Mouse (Mus musculus) right cerebral cortex, postnatal 36 days (tissue): ENCODE measurements at regions not wholly inside any gene's neighbourhood (a gene's known extent, or its start where the extent isn't known, plus 50 kb on each side); places are given as distances from the start of the nearest gene placed in this dataset.

ENCODE experiments used
- DNase-seq, 2 experiments: peaks; one replicate each; pipeline ENCODE4 v3.0.0; 2022; ENCODE audit warnings: low spot score in 2 of 2, mixed read lengths in 1 of 2

- DNase-seq = no peak
Measured at GRCm38 (mm10) chr10:60937517-60937866, 106.1 kb upstream of the Unc5b start.

GRCm38 (mm10) chr10:60936659-60937516 lies 105.5 kb upstream of the Unc5b start:
- no peak for DNase-seq

GRCm38 (mm10) chr10:60934297-60935286 lies 103.2 kb upstream of the Unc5b start:
- peak; percentile 27 to 39 for DNase-seq

GRCm38 (mm10) chr10:60933891-60934290 lies 102.5 kb upstream of the Unc5b start:
- DNase-seq = no peak

- DNase-seq = no peak
Measured at GRCm38 (mm10) chr10:60932855-60933254, 101.5 kb upstream of the Unc5b start.

GRCm38 (mm10) chr10:60931891-60932378 lies 100.6 kb upstream of the Unc5b start:
- DNase-seq = no peak

GRCm38 (mm10) chr10:60928646-60929045 lies 97.3 kb upstream of the Unc5b start:
- DNase-seq = no peak

GRCm38 (mm10) chr10:60928164-60928563 lies 96.8 kb upstream of the Unc5b start:
- DNase-seq = no peak

GRCm38 (mm10) chr10:60926632-60927031 lies 95.3 kb upstream of the Unc5b start:
- DNase-seq = no peak

GRCm38 (mm10) chr10:60925644-60926043 lies 94.3 kb upstream of the Unc5b start:
- no peak for DNase-seq

- no peak for DNase-seq
Measured at GRCm38 (mm10) chr10:60925198-60925597, 93.8 kb upstream of the Unc5b start.

GRCm38 (mm10) chr10:60923806-60924205 lies 92.4 kb upstream of the Unc5b start:
- DNase-seq = no peak

- no peak for DNase-seq
Measured at GRCm38 (mm10) chr10:60920621-60921020, 89.2 kb upstream of the Unc5b start.

GRCm38 (mm10) chr10:60918020-60918419 lies 86.6 kb upstream of the Unc5b start:
- no peak for DNase-seq

GRCm38 (mm10) chr10:60914391-60914790 lies 83.0 kb upstream of the Unc5b start:
- no peak for DNase-seq

- no peak for DNase-seq
Measured at GRCm38 (mm10) chr10:60913456-60913900, 82.1 kb upstream of the Unc5b start.

- DNase-seq = no peak
Measured at GRCm38 (mm10) chr10:60904351-60904750, 73.0 kb upstream of the Unc5b start.

- DNase-seq = no peak
Measured at GRCm38 (mm10) chr10:60900992-60901391, 69.6 kb upstream of the Unc5b start.

- no peak for DNase-seq
Measured at GRCm38 (mm10) chr10:60893810-60894147, 62.4 kb upstream of the Unc5b start.

GRCm38 (mm10) chr10:60893130-60893809 lies 61.9 kb upstream of the Unc5b start:
- no peak for DNase-seq

- no peak for DNase-seq
Measured at GRCm38 (mm10) chr10:60892730-60893129, 61.3 kb upstream of the Unc5b start.
